Mouse (Mus musculus) testis, postnatal 14 days (tissue): ENCODE data around the gene Ncor2.
A peak's percentile ranks its signal among the peaks of the same experiment; 100 is the strongest.

Experiments
- DNase-seq: peaks from one replicate; pipeline ENCODE4 v3.0.0; 2021; ENCODE audit warnings: low spot score

Gene Ncor2

GRCm38 (mm10) chr5:125147124-125147523 lies 31.9 kb downstream of the Ncor2 start:
- DNase-seq, result no peak

- DNase-seq, result no peak
Measured at GRCm38 (mm10) chr5:125143114-125143872, 35.7 kb downstream of the Ncor2 start.

DNA sequence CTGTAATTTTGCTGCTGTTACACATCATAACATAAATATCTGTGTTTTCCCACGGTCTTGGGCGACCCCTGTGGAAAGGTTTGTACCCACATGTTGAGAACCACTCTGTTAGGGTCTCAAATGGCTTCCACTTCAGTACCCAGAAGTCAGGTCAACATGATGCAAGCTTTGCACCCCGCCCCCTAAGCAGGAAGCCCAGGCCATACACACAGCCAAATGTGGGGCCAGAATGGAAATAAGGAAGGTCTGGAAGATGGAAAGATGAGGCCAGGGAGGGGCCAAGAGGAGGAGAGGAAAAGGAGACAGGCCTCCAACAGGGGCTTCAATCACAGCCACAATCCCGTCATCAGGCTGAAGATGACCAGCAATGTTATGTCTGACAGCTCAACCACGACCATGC lies 37.1 kb downstream of the Ncor2 start:
- DNase-seq, result no peak

DNA sequence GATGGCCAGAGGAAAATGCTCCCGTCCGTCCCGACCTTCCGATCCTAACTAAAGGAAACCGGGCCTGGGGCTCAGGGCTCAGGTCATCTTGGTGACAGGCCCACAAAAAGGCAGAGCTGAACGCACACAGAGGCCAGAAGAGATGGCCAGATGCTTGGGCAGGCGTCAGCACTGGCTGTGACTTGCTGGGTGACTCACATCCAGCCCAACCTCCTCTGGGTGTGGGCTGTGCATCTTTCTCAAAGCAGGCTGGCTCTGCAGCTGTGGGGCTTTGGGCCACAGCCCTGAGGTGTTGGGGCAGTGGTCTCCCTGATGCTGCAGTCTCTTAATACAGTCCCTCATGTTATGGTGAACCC lies 37.5 kb downstream of the Ncor2 start:
- DNase-seq, result no peak

DNA sequence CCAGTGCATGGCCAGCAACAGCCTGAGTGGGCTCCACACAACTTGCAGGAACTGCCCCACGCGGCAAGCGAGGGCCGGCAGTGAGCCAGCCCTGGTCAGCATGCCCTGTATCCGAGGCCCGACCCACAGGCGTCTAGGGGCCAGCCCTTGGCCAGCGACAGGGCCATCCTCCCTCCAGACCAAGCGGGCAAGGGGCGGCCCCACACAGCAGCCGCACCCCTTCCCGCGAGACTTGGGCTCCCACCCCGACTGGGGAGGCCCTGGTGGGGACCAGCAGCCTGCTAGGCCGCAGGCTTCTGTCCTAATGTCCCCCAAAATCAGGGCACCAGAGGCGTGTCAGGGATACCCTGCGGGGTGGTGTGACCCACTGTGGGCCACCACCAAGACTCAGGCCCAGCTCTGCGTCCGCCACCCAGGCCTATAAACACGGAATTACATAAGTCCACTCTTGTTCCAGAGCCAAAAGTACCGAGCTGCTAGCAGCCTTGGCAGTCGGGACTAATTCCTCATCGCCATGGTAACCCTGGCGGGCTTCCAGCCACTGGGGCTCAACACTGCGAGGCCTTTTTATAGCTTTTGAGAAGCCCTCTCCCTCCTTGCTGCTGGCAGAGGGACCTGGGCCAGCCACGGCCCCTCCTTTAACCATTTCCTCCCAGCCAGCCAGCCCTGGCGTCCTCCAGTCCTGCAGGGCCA lies 38.0 kb downstream of the Ncor2 start:
- DNase-seq, result peak; percentile 91

DNA sequence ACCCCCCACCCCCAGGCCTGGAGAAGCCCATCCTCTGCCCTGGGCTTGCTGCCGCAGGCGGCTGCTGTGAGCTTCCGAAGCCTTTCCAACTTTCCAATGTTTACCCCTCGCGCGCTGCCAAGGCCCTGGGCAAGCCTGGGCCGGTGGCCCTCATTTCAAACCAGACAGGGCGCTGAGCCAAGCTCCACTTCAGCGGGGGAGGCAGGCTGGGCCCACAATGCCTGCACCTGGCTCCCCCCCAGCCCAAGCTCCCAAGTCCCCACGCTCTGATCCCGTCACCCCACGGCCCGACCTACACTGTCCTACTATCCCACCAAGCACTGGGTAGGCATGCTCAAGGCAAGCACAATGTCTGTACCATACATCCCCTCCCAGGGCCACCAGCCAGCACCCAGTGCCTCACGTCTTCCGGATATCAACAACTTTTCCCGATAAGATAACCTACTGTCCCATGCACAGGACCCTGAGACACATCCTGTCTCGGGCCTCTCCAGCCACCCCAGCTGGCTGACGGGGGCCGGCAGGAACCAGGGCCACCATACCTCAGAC lies 38.8 kb downstream of the Ncor2 start:
- DNase-seq, result peak; percentile 64

DNA sequence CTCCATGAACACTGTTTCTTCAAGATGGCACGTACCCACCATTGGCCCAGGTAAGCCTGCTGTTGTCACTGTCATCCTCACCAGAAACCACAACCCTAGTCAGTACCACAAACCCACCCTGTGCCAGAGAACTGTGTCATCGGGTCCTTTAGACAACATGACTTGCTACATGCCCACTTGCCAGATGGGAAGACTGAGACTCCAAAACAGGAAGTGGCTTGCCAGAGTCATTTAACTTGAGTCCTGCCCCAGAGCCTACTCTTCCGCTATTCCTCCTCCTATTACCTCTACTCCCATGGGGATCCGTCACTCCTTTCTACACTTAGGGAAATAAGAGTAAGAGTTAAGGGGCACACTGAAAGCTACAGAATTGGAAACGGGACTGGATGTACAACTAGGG lies 39.4 kb downstream of the Ncor2 start:
- no peak for DNase-seq

GRCm38 (mm10) chr5:125138841-125139430 lies 40.1 kb downstream of the Ncor2 start:
- DNase-seq, result no peak

- no peak for DNase-seq
Measured at GRCm38 (mm10) chr5:125137672-125138285, 41.2 kb downstream of the Ncor2 start.

- DNase-seq, result no peak
Measured at GRCm38 (mm10) chr5:125136996-125137671, 41.9 kb downstream of the Ncor2 start.

DNA sequence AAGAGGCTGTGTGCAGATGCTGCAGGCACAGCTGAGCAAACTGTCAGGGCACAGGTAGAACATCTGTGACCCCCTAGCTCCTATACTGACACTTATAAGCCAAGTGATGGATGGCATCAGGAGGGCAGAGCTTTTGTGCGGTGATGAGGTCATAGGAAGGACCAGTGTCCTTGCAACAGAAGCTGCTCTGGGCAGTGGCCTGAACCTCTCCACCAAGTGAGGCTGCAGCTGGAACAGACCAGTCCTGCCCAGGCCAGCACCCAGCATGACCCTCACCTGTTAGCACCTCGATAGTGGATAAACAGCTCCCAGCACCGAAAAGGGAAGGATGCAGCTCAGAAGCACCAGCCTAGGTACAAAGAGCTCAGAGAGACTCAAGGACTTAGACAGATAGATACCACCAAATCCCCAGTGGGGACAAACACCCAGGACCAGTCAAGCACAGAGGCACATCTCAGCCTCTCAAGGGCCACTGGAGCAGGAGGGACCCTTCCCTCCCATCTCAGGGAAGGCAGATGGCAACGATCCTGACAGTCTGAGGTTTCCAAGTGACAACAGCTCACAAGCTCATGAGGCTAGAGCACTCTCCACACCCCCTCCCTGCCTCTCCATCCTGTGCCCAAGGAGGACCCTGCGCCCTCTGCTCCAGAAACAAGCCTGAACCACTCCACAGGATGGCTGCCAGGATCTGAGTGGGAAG lies 42.6 kb downstream of the Ncor2 start:
- DNase-seq, result no peak

- peak; percentile 81 for DNase-seq
Measured at GRCm38 (mm10) chr5:125134795-125135468, 44.1 kb downstream of the Ncor2 start.

GRCm38 (mm10) chr5:125134391-125134790 lies 44.6 kb downstream of the Ncor2 start:
- no peak for DNase-seq

DNA sequence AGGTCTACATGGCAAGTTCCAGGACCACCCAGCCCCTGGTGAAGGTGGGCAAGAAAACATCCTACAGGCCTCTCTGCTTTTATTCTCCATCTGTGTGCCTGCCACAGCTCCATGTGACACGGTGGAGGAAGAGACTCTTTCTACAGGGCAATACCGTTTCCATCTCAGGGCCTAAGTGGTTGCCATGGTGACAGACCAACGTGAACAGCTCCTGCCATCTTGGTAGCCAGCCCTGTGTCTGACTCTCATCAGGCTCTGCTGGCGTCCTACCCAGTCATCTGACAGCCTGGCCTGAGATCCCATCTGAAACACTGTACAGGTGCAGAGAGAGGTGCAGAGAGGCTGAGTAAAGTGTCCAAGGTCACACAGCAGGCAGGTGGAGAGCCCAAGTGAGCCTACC lies 45.4 kb downstream of the Ncor2 start:
- no peak for DNase-seq

DNA sequence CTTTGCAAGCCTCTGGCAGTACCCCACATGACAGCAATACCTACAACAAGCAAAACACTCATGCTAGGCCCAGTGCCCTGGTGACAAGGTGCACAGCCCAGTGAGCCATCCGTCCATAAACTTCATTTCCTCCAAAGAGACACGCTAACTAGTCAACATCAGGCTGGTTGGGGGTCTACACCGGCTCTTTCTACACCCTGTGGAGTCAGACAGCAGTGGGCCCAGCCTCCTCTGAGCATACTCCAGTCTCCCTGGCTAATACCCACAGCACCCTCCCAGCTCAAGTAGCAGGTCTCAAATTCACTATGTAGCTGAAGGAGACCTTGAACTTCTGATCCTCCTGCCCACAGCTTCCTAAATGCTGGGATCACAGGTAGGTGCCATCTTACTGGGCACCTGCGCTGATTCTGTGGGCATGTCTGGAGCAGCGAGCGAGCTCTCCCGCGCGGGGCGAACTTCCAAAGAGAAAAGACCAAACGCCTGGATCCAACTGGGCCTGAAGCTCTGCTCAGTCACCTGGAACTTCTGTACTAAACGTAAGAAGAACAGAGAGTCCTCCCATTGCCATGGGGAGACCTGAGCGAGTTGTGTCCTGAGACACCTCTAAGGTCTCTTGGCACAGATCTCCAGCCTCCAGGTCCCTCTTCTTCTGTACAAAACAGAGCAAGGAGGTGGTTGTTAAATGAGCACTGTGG lies 46.3 kb downstream of the Ncor2 start:
- no peak for DNase-seq

- no peak for DNase-seq
Measured at GRCm38 (mm10) chr5:125132069-125132468, 47.0 kb downstream of the Ncor2 start.

- no peak for DNase-seq
Measured at GRCm38 (mm10) chr5:125130406-125130805, 48.6 kb downstream of the Ncor2 start.

DNA sequence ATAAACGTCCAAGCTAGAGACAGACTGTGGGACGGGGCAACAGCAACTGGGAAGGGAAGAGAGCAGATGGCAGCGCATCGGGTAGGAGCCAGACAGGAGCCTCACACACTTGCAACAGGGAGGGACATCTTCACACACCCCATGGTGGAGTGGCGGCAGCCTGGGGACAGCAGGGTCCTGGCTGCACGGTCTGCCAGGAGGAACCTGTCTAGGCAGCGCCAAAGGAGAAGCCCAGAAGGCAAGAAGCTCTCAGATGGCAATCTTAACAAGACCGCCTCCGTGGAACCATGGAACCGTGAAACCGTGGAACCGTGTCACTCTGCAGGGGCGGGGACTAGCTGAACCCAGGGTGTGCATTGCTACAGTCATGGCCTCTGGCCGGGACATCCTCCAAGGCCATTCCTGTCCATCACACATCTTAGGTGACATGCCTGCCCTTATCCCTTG lies 50.1 kb downstream of the Ncor2 start:
- DNase-seq, result no peak

DNA sequence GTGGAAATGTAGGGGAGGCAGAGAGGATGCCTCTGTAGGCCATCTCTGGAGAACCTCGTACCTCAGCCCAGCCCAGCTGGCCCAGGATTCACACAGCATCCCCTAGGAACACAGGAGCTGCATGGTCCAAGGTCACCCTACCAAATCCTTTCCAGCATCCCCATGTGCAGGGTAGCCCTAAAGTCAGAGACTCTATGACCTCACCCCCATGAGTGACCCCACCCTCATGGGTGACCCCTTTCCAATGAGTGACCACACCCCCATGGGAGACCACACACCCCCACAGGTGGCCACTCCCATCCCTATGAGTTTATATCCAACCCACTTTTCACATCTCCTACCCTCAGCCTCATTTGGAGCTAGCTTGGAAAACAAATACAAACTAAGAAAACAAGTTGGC lies 51.1 kb downstream of the Ncor2 start:
- no peak for DNase-seq

DNA sequence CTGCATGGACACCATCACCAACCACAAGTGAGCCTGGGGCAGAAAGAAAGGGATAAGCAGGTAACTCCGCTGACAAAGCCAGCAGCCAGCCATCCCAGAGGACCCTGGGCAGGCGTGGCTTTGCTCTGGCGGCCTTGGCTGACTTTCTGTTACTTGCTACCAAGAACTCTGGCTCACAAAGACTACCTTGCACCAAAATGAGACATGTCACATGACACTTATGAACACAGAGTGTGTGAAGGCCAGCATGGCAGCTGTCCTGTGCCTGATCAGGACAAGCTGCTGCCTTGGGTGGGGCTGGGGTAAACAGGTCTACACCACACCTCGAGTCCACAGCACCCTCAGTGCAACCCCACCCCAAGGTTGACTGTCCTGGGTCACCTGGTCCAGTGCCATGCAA lies 51.6 kb downstream of the Ncor2 start:
- no peak for DNase-seq
